Mouse (Mus musculus) urinary bladder, postnatal 25 days (tissue): ENCODE results near the gene 4930469K13Rik.
"Not testable (repeated sequence)": the region's sequence is repeated elsewhere in the genome, so short reads cannot be mapped to it uniquely, and the experiment has no call there.

Experiments
- DNase-seq: peaks from one replicate; pipeline ENCODE4 v3.0.0; 2022; ENCODE audit warnings: low spot score

The 4930469K13Rik gene

GRCm38 (mm10) chr11:34098422-34098821, at the start of gene 4930469K13Rik:
4930469K13Rik (minus strand) TSS chr11:34098554.
- DNase-seq = no peak

- DNase-seq = no peak
Measured at GRCm38 (mm10) chr11:34146934-34147333, 48.6 kb upstream of the 4930469K13Rik start.

GRCm38 (mm10) chr11:34144421-34144820, 46.1 kb upstream of the 4930469K13Rik start:
- no peak for DNase-seq

- DNase-seq = no peak
Measured at GRCm38 (mm10) chr11:34143984-34144383, 45.6 kb upstream of the 4930469K13Rik start.

- no peak for DNase-seq
Measured at GRCm38 (mm10) chr11:34139296-34139695, 40.9 kb upstream of the 4930469K13Rik start.

- no peak for DNase-seq
Measured at GRCm38 (mm10) chr11:34128412-34128811, 30.1 kb upstream of the 4930469K13Rik start.

GRCm38 (mm10) chr11:34125727-34126126, 27.4 kb upstream of the 4930469K13Rik start:
- DNase-seq = not testable (repeated sequence)

- no peak for DNase-seq
Measured at GRCm38 (mm10) chr11:34124852-34125251, 26.5 kb upstream of the 4930469K13Rik start.

- no peak for DNase-seq
Measured at GRCm38 (mm10) chr11:34123147-34123546, 24.8 kb upstream of the 4930469K13Rik start.

- DNase-seq = no peak
Measured at GRCm38 (mm10) chr11:34118319-34118718, 20.0 kb upstream of the 4930469K13Rik start.

GRCm38 (mm10) chr11:34117581-34117980, 19.2 kb upstream of the 4930469K13Rik start:
- DNase-seq = no peak

GRCm38 (mm10) chr11:34116572-34117135, 18.3 kb upstream of the 4930469K13Rik start:
- no peak for DNase-seq

- DNase-seq = no peak
Measured at GRCm38 (mm10) chr11:34113760-34114159, 15.4 kb upstream of the 4930469K13Rik start.

- DNase-seq = no peak
Measured at GRCm38 (mm10) chr11:34112781-34113380, 14.5 kb upstream of the 4930469K13Rik start.

- no peak for DNase-seq
Measured at GRCm38 (mm10) chr11:34111940-34112339, 13.6 kb upstream of the 4930469K13Rik start.

- no peak for DNase-seq
Measured at GRCm38 (mm10) chr11:34109260-34109659, 10.9 kb upstream of the 4930469K13Rik start.

GRCm38 (mm10) chr11:34104919-34105318, 6.6 kb upstream of the 4930469K13Rik start:
- DNase-seq = no peak

GRCm38 (mm10) chr11:34101827-34102226, 3.5 kb upstream of the 4930469K13Rik start:
- DNase-seq = no peak

- no peak for DNase-seq
Measured at GRCm38 (mm10) chr11:34087064-34087463, 11.3 kb downstream of the 4930469K13Rik start.

GRCm38 (mm10) chr11:34086164-34086751, 12.1 kb downstream of the 4930469K13Rik start:
- DNase-seq = no peak

GRCm38 (mm10) chr11:34084639-34085038, 13.7 kb downstream of the 4930469K13Rik start:
- no peak for DNase-seq

GRCm38 (mm10) chr11:34083795-34084194, 14.6 kb downstream of the 4930469K13Rik start:
- no peak for DNase-seq
